11 mouse cellular contexts compared by ENCODE assay signal in genomic region chr9:78259688-78260087, GRCm38 (mm10). TPM values are rescaled to one million over a fixed set of nuclear protein-coding genes. Genes with fewer than 3 reads are reported as not detected.
DNase-seq lines count a peak whose midpoint lies in the region; ATAC-seq and TF ChIP-seq lines count a peak whose summit lies in the region.
"Not testable (repeated sequence)": the region's sequence is repeated elsewhere in the genome, so short reads cannot be mapped to it uniquely, and the experiment has no call there.
"Had no signal": no experiment of that assay in that cellular context is flagged by ENCODE, and none has a peak within 500 bp of the region (broad histone marks: within the 10 kb centered on the region; RNA-seq: fewer than 3 reads in every experiment).

No protein-coding gene starts in this region.

- POLR2A ChIA-PET in Patski (lab: Charles Lee) = not testable (repeated sequence)

- H3K4me1 ChIP-seq in thymus, adult 2 months (replicated peaks; ENCODE audit: control insufficient read depth, insufficient read depth, low read length) = not testable (repeated sequence)

- not testable (repeated sequence) for DNase-seq in Patski (ENCODE audit: low read depth, low spot score)
- peak; percentile 47 to 49 for DNase-seq in cerebellum, postnatal 14 days
- DNase-seq in heart, adult 11 months = peak; percentile 87
- peak; percentile 58 for DNase-seq in kidney, adult 11 months
- peak; percentile 23 to 46 for DNase-seq in left cerebral cortex, adult 2 months (ENCODE audit: extremely low spot score in 1 of 2, low spot score in 2 of 2)
- peak; percentile 48 for DNase-seq in lung, postnatal 25 days (ENCODE audit: low spot score)
- DNase-seq in ovary, postnatal 10 days (ENCODE audit: low spot score) = peak; percentile 3
- peak; percentile 48 for DNase-seq in thymus, adult 2 months

- H3K27me3 ChIP-seq in Patski; thymus, adult 2 months (ENCODE audit: control insufficient read depth, insufficient read depth, low read length): not testable (repeated sequence)

- CTCF ChIA-PET in Patski (lab: Charles Lee) = not testable (repeated sequence)

- 0% methylated on average over 1 of the region's 6 CpGs for WGBS in thymus, adult 2 months

- in situ Hi-C loops in Patski (cut with MboI; ENCODE audit: low pct_unique_long_range_greater_than_20kb) = not testable (repeated sequence)

- TF ChIP-seq CTCF in Patski (IDR thresholded peaks at IDR 0.05) = peak; percentile 64
- peak; percentile 35 for TF ChIP-seq CTCF in left cerebral cortex, adult 2 months (IDR thresholded peaks at IDR 0.05)
- TF ChIP-seq CTCF in thymus, adult 2 months (IDR thresholded peaks at IDR 0.05; ENCODE audit: borderline replicate concordance, control insufficient read depth, extremely low read depth, insufficient read depth, low read length, poor library complexity) = not testable (repeated sequence)

- not testable (repeated sequence) for H3K4me3 ChIP-seq in left cerebral cortex, adult 2 months; thymus, adult 2 months (ENCODE audit: control insufficient read depth, insufficient read depth, low read length)

- H3K36me3 ChIP-seq in thymus, adult 2 months (ENCODE audit: control insufficient read depth, insufficient read depth, low read length) = not testable (repeated sequence)

- not testable (repeated sequence) for TF ChIP-seq POLR2A in thymus, adult 2 months (IDR thresholded peaks at IDR 0.05; ENCODE audit: control insufficient read depth, extremely low read depth, insufficient read depth, low read length, poor library complexity)

- H3K27ac ChIP-seq in left cerebral cortex, adult 2 months; thymus, adult 2 months (ENCODE audit: control insufficient read depth, insufficient read depth, low read length): not testable (repeated sequence)

- not testable (repeated sequence) for ATAC-seq in Patski

- intact Hi-C loops in left cerebral cortex, adult 2 months (cut with DNase I) = not testable (repeated sequence)

RNA-seq across cellular contexts. Expression of gene Gm3776, which starts 2.8 kb away (rescaled TPM):
- 0.51 TPM for polyA plus RNA-seq in Patski (2021)
- not detected for total RNA-seq in left cerebral cortex, adult 2 months (2021)
- polyA plus RNA-seq in thymus, adult 2 months (2012; rRNA removed) = 0.19 TPM in 1 of 2 replicates, not detected in the other
- total RNA-seq: CH12.LX had no signal
- polyA plus RNA-seq: hindbrain, embryonic 11.5 days; spleen, adult 2 months had no signal

RNA-seq across cellular contexts. Expression of gene Gsta1, which starts 29.2 kb away (rescaled TPM):
- polyA plus RNA-seq in Patski (2021) = 1.8 TPM
- total RNA-seq in left cerebral cortex, adult 2 months (2021) = not detected
- 0.64 and 0.82 TPM in 2 replicates for polyA plus RNA-seq in thymus, adult 2 months (2012; rRNA removed)
- total RNA-seq: CH12.LX had no signal
- polyA plus RNA-seq: hindbrain, embryonic 11.5 days had no signal

RNA-seq across cellular contexts. Expression of gene Gm10639, which starts 30.0 kb away (rescaled TPM):
- 0.26 TPM for polyA plus RNA-seq in Patski (2021)
- not detected for total RNA-seq in left cerebral cortex, adult 2 months (2021)
- not detected in 2 replicates for polyA plus RNA-seq in thymus, adult 2 months (2012; rRNA removed)
- total RNA-seq: CH12.LX had no signal
- polyA plus RNA-seq: hindbrain, embryonic 11.5 days; spleen, adult 2 months had no signal

RNA-seq across cellular contexts. Expression of gene Omt2a, which starts 54.9 kb away (rescaled TPM):
- polyA plus RNA-seq in Patski (2021) = not detected
- total RNA-seq in left cerebral cortex, adult 2 months (2021) = not detected
- 0.36 TPM in 1 of 2 replicates, not detected in the other for polyA plus RNA-seq in thymus, adult 2 months (2012; rRNA removed)
- total RNA-seq: CH12.LX had no signal
- polyA plus RNA-seq: hindbrain, embryonic 11.5 days; spleen, adult 2 months had no signal
